Mouse (Mus musculus): ENCODE measurements around the gene Capn7.

Gene Capn7

GRCm38 (mm10) chr14:31365350-31365749 is 28.9 kb downstream of the Capn7 start:
- DNase-seq (ENCODE audit: low spot score), result no peak

GRCm38 (mm10) chr14:31367951-31368350 is 31.5 kb downstream of the Capn7 start:
- DNase-seq (ENCODE audit: low spot score), result no peak

GRCm38 (mm10) chr14:31369377-31369776 is 32.9 kb downstream of the Capn7 start:
- no peak for DNase-seq (ENCODE audit: low spot score)

GRCm38 (mm10) chr14:31374390-31374789 is 38.0 kb downstream of the Capn7 start:
- DNase-seq (ENCODE audit: low spot score), result no peak

GRCm38 (mm10) chr14:31376331-31376730 is 39.9 kb downstream of the Capn7 start:
- no peak for DNase-seq (ENCODE audit: low spot score)

GRCm38 (mm10) chr14:31382276-31382675 is 45.8 kb downstream of the Capn7 start:
- DNase-seq (ENCODE audit: low spot score), result no peak

DNA sequence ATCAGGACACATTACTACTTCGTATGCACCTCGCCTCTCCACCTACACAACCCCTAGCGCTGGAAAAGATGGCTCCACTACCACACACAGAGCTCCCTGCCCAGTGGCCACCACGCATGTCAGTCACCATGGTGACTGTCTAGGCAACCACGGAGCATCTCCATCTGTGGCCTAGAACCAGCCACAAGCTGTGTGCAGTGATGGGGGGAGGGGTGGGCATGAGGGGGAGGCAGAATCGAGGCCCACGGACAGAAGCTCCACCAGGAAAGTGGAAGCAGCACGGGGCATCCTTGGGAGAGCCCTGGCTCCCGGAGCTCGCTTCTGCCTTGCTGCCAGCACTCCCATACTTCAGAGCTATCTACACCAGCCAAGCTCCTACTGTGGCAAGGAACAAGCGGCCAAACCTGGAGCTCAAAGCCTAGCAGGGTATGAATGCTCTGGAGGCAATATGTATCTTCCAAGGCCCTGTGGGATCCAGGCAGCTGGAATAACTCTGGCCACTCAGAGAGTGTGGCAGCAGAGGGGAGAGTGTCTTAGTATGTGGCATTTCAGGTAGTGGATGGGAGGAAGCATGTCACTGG is 47.1 kb downstream of the Capn7 start:
- no peak for DNase-seq (ENCODE audit: low spot score)

DNA sequence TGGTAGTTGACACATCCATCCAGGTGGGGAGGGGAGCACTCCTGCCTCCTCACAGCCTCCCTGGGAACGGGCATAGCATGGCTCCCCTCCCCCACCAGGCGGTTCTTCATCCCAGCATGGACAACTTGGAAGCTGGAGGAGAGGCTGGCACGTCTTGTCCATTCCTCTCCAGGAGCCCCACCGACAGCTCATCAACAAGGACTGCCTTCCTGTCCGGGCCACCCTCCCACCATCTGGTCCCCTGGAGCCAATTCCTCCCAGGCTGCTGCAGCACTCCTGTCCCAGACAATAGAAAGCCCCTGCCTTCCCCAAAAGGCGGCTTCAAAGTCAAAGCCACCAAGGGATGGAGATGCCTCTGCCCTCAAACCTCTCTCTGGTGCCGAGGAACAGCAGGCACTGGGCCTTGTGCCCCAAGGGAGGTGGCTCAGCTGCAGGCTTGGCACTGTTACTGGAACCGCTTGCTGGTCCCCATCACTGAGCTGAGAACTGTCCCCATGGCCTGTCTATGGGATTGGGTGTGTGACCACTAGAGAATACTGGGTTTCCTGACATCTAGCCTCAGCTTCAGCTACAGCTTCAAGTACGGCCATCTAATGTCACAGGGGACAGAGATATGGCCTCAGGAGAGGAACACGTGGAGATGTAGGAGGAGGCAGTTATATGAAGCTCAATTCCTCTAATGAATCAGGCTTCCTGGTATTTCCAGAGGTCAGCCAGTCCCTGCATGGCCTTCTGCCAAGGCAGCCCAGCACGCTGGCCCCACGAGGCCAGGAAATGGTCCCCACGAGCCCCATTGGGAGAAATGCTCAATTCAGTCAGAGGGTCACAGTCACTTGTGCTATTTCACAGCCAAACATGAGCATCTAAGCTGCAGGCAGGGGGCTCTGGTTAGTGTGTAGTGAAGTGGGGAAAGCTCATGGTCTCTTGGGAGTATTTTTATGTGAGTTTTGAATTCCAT is 48.2 kb downstream of the Capn7 start:
- DNase-seq (ENCODE audit: low spot score), result no peak

- DNase-seq (ENCODE audit: low spot score), result no peak
Measured at GRCm38 (mm10) chr14:31385406-31385805, 49.0 kb downstream of the Capn7 start.

DNA sequence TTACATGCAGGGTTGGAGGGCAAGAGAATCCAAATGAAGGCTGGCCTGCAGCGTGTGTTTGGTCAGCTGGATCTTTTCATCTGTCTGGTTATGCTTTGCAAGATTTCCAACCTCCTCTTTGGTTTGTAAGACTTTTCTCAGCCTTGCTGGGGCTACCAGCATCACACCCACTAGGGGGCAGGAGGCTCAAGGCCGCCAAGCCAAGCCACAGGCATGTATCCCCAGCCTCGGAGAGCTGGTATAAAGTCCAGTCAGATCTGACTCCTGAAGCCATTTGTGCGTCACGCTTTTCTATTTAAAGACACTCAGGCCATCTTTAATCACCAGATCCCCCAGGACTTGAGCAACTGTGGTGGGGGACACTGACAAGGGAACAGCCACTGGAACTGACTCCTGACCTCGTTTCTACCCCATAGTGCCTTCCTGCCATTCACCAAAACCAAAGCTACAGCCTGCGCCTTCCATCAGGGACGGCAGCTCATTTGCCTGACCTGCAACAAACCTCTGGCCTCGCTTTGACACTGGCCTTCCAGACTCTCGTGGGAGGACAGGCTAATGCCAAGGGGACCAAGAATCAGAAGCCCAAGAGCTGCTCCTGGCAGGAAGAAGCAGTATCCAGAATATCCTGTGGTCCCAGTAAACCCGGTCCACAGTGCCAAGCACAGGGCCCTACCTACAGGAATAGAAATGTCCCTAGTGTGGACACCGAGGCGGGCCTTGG is 49.7 kb downstream of the Capn7 start:
- peak; percentile 80 for DNase-seq (ENCODE audit: low spot score)

DNA sequence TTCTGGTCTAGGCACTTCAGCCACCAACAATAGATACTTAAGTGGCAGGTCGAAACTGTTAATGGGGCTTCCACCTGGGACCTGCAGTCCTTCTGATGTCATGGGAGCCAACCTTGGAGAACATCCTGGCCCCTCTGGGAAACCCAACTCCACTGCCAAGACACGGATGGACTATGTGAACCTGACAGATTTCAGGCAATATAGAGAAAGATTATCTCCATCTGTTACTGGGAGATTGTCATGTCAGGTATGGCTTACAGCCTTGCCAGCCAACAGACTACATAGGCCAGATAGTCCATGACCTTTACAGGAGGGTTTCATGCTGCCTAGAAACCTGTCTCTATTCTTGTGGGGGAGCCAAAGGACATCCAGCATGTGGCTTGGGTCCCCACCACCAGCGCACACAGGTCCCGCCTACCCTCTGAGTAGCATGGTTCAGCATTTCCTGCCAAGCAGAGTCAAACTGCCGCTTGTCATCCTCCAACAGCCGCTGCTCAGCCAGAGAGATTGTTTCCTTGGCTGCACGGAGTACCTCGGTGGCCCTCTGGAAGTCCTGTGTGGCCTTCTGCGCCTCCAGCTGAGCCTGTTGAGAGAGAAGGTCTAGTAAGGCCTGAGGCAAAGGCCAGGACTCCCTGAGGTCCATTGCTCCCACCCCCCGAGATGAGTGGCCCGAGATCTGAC is 51.0 kb downstream of the Capn7 start:
- DNase-seq (ENCODE audit: low spot score), result no peak

DNA sequence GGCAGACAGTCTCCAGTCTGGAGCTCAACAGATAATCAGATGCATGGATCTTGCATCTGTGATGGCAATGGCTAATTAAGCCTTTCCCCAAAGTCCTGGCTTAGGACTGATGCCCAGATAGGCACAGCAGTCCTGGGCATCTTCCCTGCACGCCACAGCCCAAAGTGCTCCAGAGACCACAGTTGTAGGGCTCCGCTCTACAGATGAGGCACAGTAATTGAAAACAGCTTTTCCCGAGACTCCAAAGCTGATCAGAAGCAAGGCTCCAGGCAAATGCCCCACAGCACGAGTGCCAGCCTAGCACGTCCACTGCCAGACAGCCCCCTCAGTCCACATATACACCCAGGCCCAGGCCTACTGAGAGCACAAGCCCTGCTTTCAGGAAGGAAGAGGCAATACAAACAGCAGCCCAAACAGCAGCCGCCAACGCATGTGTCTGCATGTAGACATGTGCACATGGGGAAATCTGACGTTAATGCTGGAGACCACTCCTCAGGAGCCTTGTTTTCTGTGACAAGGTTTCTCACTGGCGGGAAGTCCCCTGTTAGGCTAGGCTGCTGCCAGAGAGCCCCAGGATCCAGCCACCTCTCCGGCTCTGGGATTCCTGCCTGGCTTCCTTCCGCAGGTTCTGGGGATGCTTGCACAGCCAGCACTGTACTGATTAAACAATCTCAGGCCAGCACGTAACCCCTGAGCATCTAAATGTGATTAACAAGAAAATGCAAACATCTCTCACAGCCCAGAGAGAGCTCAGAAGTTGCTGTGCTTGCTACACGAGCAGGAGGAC is 51.8 kb downstream of the Capn7 start:
- DNase-seq (ENCODE audit: low spot score), result no peak

GRCm38 (mm10) chr14:31389421-31390147 is 53.1 kb downstream of the Capn7 start:
- no peak for DNase-seq (ENCODE audit: low spot score)

DNA sequence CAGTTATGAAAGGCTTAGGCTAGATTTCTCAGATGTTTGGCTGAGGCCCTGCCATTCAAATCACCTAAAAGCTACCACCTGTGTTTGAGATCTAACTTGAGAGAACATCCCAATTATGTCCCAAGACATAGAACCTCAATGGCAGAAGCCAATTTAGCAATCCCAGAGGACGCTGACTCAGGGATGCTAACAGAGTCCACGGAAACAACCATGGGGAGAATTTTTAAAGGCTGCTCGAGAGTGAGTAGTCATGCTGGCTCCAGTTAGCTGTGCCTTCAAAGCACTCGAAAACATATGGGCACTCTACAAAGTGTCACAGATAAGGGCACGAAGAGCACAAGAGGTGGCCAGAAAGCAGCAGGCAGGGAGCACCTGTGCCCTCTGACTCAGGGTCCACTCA is 55.9 kb downstream of the Capn7 start:
- no peak for DNase-seq (ENCODE audit: low spot score)

DNA sequence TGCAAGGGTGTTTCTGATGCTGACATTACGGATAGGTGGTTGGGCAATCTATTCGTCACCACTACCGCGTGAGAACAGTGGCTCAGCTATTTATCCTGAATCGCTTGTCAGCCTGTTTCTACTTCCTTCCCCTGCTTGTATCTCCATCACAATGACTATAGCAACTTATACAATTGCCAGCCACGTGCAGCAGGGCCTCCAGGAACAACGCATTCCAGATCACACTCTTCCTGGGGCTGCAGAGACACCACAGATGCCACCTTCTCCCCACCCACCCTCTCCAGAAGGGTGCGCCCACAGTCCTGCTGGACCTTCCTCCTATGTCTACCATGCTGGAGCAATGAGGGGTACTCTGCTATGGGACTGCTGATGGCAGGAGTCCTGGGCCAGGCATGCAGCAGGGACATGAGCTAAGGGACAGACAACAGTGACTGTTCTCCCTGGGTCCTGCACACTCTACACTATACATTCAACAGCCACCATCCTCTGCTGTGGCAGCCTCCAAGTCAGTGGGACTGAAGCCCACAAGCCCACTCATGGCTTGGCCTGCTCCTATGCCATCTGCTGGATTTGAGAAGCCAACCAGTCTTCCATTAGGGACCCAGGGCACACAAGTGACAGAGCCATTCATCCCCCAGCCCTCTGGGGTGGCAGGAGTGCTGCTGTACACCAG is 56.6 kb downstream of the Capn7 start:
- no peak for DNase-seq (ENCODE audit: low spot score)

DNA sequence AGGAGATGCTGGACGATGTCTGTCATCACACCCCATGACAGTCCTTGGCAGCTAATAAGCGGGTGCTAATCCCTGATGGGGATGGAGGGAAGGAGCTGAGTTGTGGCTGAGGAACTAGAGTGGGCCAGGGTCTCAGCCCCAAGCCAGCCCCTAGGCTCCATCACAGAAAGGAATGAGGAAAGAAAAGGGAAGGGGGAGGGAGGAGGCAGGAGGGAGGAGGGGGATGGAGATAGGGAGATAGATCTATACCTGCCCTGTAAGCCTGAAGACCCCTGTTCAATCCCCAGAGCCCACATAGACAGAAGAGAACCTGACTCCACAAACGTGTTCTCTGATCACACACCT is 57.1 kb downstream of the Capn7 start:
- no peak for DNase-seq (ENCODE audit: low spot score)

- DNase-seq (ENCODE audit: low spot score), result no peak
Measured at GRCm38 (mm10) chr14:31393936-31394630, 57.6 kb downstream of the Capn7 start.

- DNase-seq (ENCODE audit: low spot score), result no peak
Measured at GRCm38 (mm10) chr14:31394822-31395532, 58.5 kb downstream of the Capn7 start.

- DNase-seq (ENCODE audit: low spot score), result no peak
Measured at GRCm38 (mm10) chr14:31395629-31396199, 59.3 kb downstream of the Capn7 start.

All from yolk sac, embryonic 10.5 days (tissue).